Mouse (Mus musculus) stomach, postnatal 0 days (tissue): ENCODE results near the gene Car2.

ENCODE experiments used
- CTCF ChIP-seq: IDR thresholded peaks from 2 replicates; pipeline ENCODE4 v1.5.1; 2016; ENCODE audit warnings: antibody characterized with exemption, low read depth, mild to moderate bottlenecking, moderate library complexity
- EP300 ChIP-seq: optimal IDR thresholded peaks from 2 replicates; pipeline ENCODE3; 2016; ENCODE audit warnings: antibody characterized with exemption

GRCm38 (mm10) chr3:14945627-14946026, 59.6 kb downstream of the Car2 start:
- TF ChIP-seq CTCF (no peak), EP300 (no peak)
